Mouse (Mus musculus): ENCODE measurements around the gene Vmn1r86. TPM values are rescaled to one million over a fixed set of nuclear protein-coding genes. Genes with fewer than 3 reads are reported as not detected.
"Not testable (repeated sequence)": the region's sequence is repeated elsewhere in the genome, so short reads cannot be mapped to it uniquely, and the experiment has no call there.

The Vmn1r86 gene
- polyA plus RNA-seq (2011; ENCODE audit: insufficient read depth, insufficient read length, low read depth, missing spikeins), result not detected in 2 replicates

GRCm38 (mm10) chr7:13119817-13120216 is at the start of gene Vmn1r86:
Gene Vmn1r86, minus strand, starts transcription at chr7:13119917.
- no peaks in the 10 kb centered on the region; the same call in 1 of the 2 replicates for H3K27me3 ChIP-seq (ENCODE audit: control insufficient read depth, insufficient read depth, low read length, poor library complexity, severe bottlenecking)
- no peaks in the 10 kb centered on the region for H3K4me1 ChIP-seq (ENCODE audit: control insufficient read depth, insufficient read depth, low read length)
- H3K36me3 ChIP-seq (ENCODE audit: control insufficient read depth, insufficient read depth, low read length, poor library complexity, severe bottlenecking), result no peaks in the 10 kb centered on the region
- no peak within 1 kb of the TSS for H3K4me3 ChIP-seq (ENCODE audit: low read depth, low read length)
- no peaks in the 10 kb centered on the region for H3K9me3 ChIP-seq (replicated peaks; ENCODE audit: control insufficient read depth, insufficient read depth, low read length, poor library complexity, severe bottlenecking)
- no peak for TF ChIP-seq CTCF (IDR thresholded peaks at IDR 0.05; ENCODE audit: low read depth, low read length)
- no peak for TF ChIP-seq EP300 (IDR thresholded peaks at IDR 0.05; ENCODE audit: insufficient read depth, low read depth, low read length)
- TF ChIP-seq POLR2A (IDR thresholded peaks at IDR 0.05; ENCODE audit: insufficient read depth, low read length), result no peak
- H3K9ac ChIP-seq (ENCODE audit: low read depth, poor library complexity, severe bottlenecking), result no peak within 1 kb of the TSS
- no peak within 1 kb of the TSS for H3K27ac ChIP-seq (ENCODE audit: insufficient read depth, low read length)

- H3K9ac ChIP-seq (ENCODE audit: low read depth, poor library complexity, severe bottlenecking), result no peak within 1 kb of the TSS
These were observed 39.6 kb upstream of the Vmn1r86 start, which contains the start of gene Vmn1r88 for GRCm38 (mm10) chr7:13159268-13159667. Gene Vmn1r88, plus strand, starts transcription at chr7:13159568.

GRCm38 (mm10) chr7:13140057-13140456 is 20.3 kb upstream of the Vmn1r86 start, which contains the start of gene Vmn1r87:
Gene Vmn1r87, minus strand, starts transcription at chr7:13140157.
- no peak within 1 kb of the TSS for H3K27ac ChIP-seq (ENCODE audit: insufficient read depth, low read length)
- no peaks in the 10 kb centered on the region for H3K4me1 ChIP-seq (ENCODE audit: control insufficient read depth, insufficient read depth, low read length)
- no peaks in the 10 kb centered on the region for H3K36me3 ChIP-seq (ENCODE audit: control insufficient read depth, insufficient read depth, low read length, poor library complexity, severe bottlenecking)
- TF ChIP-seq EP300 (IDR thresholded peaks at IDR 0.05; ENCODE audit: insufficient read depth, low read depth, low read length), result no peak
- no peak for TF ChIP-seq CTCF (IDR thresholded peaks at IDR 0.05; ENCODE audit: low read depth, low read length)
- no peak for TF ChIP-seq POLR2A (IDR thresholded peaks at IDR 0.05; ENCODE audit: insufficient read depth, low read length)
- H3K27me3 ChIP-seq (ENCODE audit: control insufficient read depth, insufficient read depth, low read length, poor library complexity, severe bottlenecking), result no peaks in the 10 kb centered on the region
- no peaks in the 10 kb centered on the region for H3K9me3 ChIP-seq (replicated peaks; ENCODE audit: control insufficient read depth, insufficient read depth, low read length, poor library complexity, severe bottlenecking)
- H3K4me3 ChIP-seq (ENCODE audit: low read depth, low read length), result no peak within 1 kb of the TSS
- H3K9ac ChIP-seq (ENCODE audit: low read depth, poor library complexity, severe bottlenecking), result no peak within 1 kb of the TSS

More at GRCm38 (mm10) chr7:13159268-13159667, 39.6 kb upstream of the Vmn1r86 start, which contains the start of gene Vmn1r88:
- Histone ChIP-seq H3K36me3 (ENCODE audit: control insufficient read depth, insufficient read depth, low read length, poor library complexity, severe bottlenecking) (no peaks in the 10 kb centered on the region), H3K4me3 (ENCODE audit: low read depth, low read length) (no peak within 1 kb of the TSS), H3K4me1 (ENCODE audit: control insufficient read depth, insufficient read depth, low read length) (no peaks in the 10 kb centered on the region), H3K9me3 (replicated peaks; ENCODE audit: control insufficient read depth, insufficient read depth, low read length, poor library complexity, severe bottlenecking) (no peaks in the 10 kb centered on the region; the same call in 1 of the 2 replicates), H3K27me3 (ENCODE audit: control insufficient read depth, insufficient read depth, low read length, poor library complexity, severe bottlenecking) (no peaks in the 10 kb centered on the region), H3K27ac (ENCODE audit: insufficient read depth, low read length) (no peak within 1 kb of the TSS)
- no peak for TF ChIP-seq EP300 (IDR thresholded peaks at IDR 0.05; ENCODE audit: insufficient read depth, low read depth, low read length)
- TF ChIP-seq CTCF (IDR thresholded peaks at IDR 0.05; ENCODE audit: low read depth, low read length), result no peak

GRCm38 (mm10) chr7:13137340-13137739 is 17.6 kb upstream of the Vmn1r86 start:
- Histone ChIP-seq H3K9ac (ENCODE audit: low read depth, poor library complexity, severe bottlenecking) (no peak overlapping the region), H3K9me3 (replicated peaks; ENCODE audit: control insufficient read depth, insufficient read depth, low read length, poor library complexity, severe bottlenecking) (no peaks in the 10 kb centered on the region), H3K36me3 (ENCODE audit: control insufficient read depth, insufficient read depth, low read length, poor library complexity, severe bottlenecking) (no peaks in the 10 kb centered on the region), H3K27me3 (ENCODE audit: control insufficient read depth, insufficient read depth, low read length, poor library complexity, severe bottlenecking) (no peaks in the 10 kb centered on the region), H3K4me1 (ENCODE audit: control insufficient read depth, insufficient read depth, low read length) (no peaks in the 10 kb centered on the region), H3K27ac (ENCODE audit: insufficient read depth, low read length) (no peak overlapping the region), H3K4me3 (ENCODE audit: low read depth, low read length) (no peak overlapping the region)
- TF ChIP-seq POLR2A (IDR thresholded peaks at IDR 0.05; ENCODE audit: insufficient read depth, low read length), result no peak
- TF ChIP-seq CTCF (IDR thresholded peaks at IDR 0.05; ENCODE audit: low read depth, low read length), result no peak
- TF ChIP-seq EP300 (IDR thresholded peaks at IDR 0.05; ENCODE audit: insufficient read depth, low read depth, low read length), result no peak

- Histone ChIP-seq H3K27me3 (ENCODE audit: control insufficient read depth, insufficient read depth, low read length, poor library complexity, severe bottlenecking) (no peaks in the 10 kb centered on the region), H3K9me3 (replicated peaks; ENCODE audit: control insufficient read depth, insufficient read depth, low read length, poor library complexity, severe bottlenecking) (no peaks in the 10 kb centered on the region), H3K4me1 (ENCODE audit: control insufficient read depth, insufficient read depth, low read length) (no peaks in the 10 kb centered on the region), H3K4me3 (ENCODE audit: low read depth, low read length) (no peak overlapping the region), H3K9ac (ENCODE audit: low read depth, poor library complexity, severe bottlenecking) (no peak overlapping the region), H3K36me3 (ENCODE audit: control insufficient read depth, insufficient read depth, low read length, poor library complexity, severe bottlenecking) (no peaks in the 10 kb centered on the region), H3K27ac (ENCODE audit: insufficient read depth, low read length) (no peak overlapping the region)
- no peak for TF ChIP-seq POLR2A (IDR thresholded peaks at IDR 0.05; ENCODE audit: insufficient read depth, low read length)
- no peak for TF ChIP-seq CTCF (IDR thresholded peaks at IDR 0.05; ENCODE audit: low read depth, low read length)
- no peak for TF ChIP-seq EP300 (IDR thresholded peaks at IDR 0.05; ENCODE audit: insufficient read depth, low read depth, low read length)
These were observed 12.1 kb upstream of the Vmn1r86 start for GRCm38 (mm10) chr7:13131856-13132255.

GRCm38 (mm10) chr7:13123554-13124153 is 3.9 kb upstream of the Vmn1r86 start:
- peak overlapping the region; percentile 52 for H3K4me3 ChIP-seq (ENCODE audit: low read depth, low read length)
- not testable (repeated sequence) for H3K27me3 ChIP-seq (ENCODE audit: control insufficient read depth, insufficient read depth, low read length, poor library complexity, severe bottlenecking); H3K9me3 ChIP-seq (replicated peaks; ENCODE audit: control insufficient read depth, insufficient read depth, low read length, poor library complexity, severe bottlenecking); H3K27ac ChIP-seq (ENCODE audit: insufficient read depth, low read length); H3K9ac ChIP-seq (ENCODE audit: low read depth, poor library complexity, severe bottlenecking); H3K4me1 ChIP-seq (ENCODE audit: control insufficient read depth, insufficient read depth, low read length); H3K36me3 ChIP-seq (ENCODE audit: control insufficient read depth, insufficient read depth, low read length, poor library complexity, severe bottlenecking)

All from ES-Bruce4 (cell line).